Mouse (Mus musculus): ENCODE measurements around the gene Gse1. TPM values are rescaled to one million over a fixed set of nuclear protein-coding genes. Genes with fewer than 3 reads are reported as not detected.
A peak's percentile ranks its signal among the peaks of the same experiment; 100 is the strongest.

The Gse1 gene
- polyA plus RNA-seq, 1 experiment from 2014 or later = 31.3 TPM

DNA sequence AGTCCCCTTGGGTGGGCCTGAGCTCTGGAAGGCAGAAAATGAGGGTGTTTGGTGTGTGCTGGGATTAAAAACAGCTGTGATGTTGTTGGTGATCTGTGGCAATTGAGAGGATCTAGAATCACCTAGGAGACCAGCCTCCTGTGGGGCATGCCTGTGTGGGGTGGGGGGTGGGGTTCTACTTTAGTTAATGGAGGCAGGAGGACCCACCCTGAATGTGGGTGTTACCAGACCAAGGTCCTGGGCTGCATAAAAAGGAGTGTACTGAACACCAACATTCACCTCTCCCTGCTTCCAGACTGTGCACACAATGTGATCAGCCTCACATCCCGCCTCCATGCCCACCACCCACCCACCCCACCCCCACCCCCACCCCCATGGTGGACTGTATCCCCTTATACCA lies 200.9 kb downstream of the Gse1 start:
- Histone ChIP-seq H3K27me3 (no peaks in the 10 kb centered on the region), H3K27ac (replicated peaks) (no peak overlapping the region), H3K4me3 (no peak overlapping the region), H3K9me3 (no peaks in the 10 kb centered on the region), H3K9ac (replicated peaks) (no peak overlapping the region), H3K36me3 (no peaks in the 10 kb centered on the region), H3K4me1 (peaks cover 60% of the 10 kb centered on the region), H3K4me2 (replicated peaks) (no peak overlapping the region)
- ATAC-seq (replicated peaks) = no peak
- 90% methylated on average over 1 of the region's 1 CpGs for WGBS

GRCm38 (mm10) chr8:120431042-120431441 lies 202.8 kb downstream of the Gse1 start:
- Histone ChIP-seq H3K36me3 (no peaks in the 10 kb centered on the region), H3K4me1 (peaks cover 41% of the 10 kb centered on the region), H3K27ac (replicated peaks) (peak overlapping the region; percentile 36; the same call in 1 of the 2 replicates), H3K27me3 (no peaks in the 10 kb centered on the region), H3K4me3 (no peak overlapping the region), H3K9ac (replicated peaks) (no peak overlapping the region), H3K9me3 (no peaks in the 10 kb centered on the region), H3K4me2 (replicated peaks) (no peak overlapping the region)
- WGBS = 63% methylated on average over 12 of the region's 12 CpGs
- no peak; the same call in 1 of the 2 replicates for ATAC-seq (replicated peaks)

- no peak overlapping the region for H3K9ac ChIP-seq (replicated peaks)
- WGBS = 80% methylated on average over 7 of the region's 7 CpGs
Measured at GRCm38 (mm10) chr8:120432438-120432837, 204.2 kb downstream of the Gse1 start.

GRCm38 (mm10) chr8:120433143-120433542 lies 204.9 kb downstream of the Gse1 start:
- Histone ChIP-seq H3K36me3 (no peaks in the 10 kb centered on the region), H3K27me3 (no peaks in the 10 kb centered on the region), H3K4me1 (peaks cover 43% of the 10 kb centered on the region), H3K9ac (replicated peaks) (no peak overlapping the region), H3K4me2 (replicated peaks) (no peak overlapping the region), H3K27ac (replicated peaks) (peak overlapping the region; percentile 76), H3K9me3 (no peaks in the 10 kb centered on the region), H3K4me3 (no peak overlapping the region)
- WGBS = 41% methylated on average over 7 of the region's 7 CpGs
- ATAC-seq (replicated peaks) = no peak

More at GRCm38 (mm10) chr8:120432438-120432837, 204.2 kb downstream of the Gse1 start:
- ATAC-seq (replicated peaks) = no peak
- H3K4me2 ChIP-seq (replicated peaks) = no peak overlapping the region
- no peaks in the 10 kb centered on the region for H3K36me3 ChIP-seq
- peak overlapping the region; percentile 76 for H3K27ac ChIP-seq (replicated peaks)
- H3K4me1 ChIP-seq = peaks cover 39% of the 10 kb centered on the region
- H3K27me3 ChIP-seq = no peaks in the 10 kb centered on the region
- H3K9me3 ChIP-seq = no peaks in the 10 kb centered on the region
- H3K4me3 ChIP-seq = no peak overlapping the region

DNA sequence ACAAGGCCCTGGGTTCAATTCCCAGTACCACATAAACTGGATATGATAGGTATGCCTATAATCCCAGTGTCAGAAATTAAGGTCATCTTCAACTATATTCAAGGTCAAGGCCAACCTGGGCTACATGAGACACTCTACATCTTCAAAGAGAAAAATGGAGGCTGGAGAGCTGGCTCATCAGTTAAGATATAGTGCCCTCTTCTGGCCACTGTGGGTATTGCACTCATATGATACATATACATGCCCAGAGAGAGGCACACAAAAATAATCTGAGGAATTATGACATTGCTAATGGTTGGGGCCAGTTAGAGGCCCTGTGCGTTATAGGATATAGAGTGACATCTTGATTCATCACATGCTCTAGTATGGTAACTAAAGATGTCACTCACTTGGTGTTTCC lies 205.5 kb downstream of the Gse1 start:
- H3K27me3 ChIP-seq = no peaks in the 10 kb centered on the region
- 0 out of 2 replicates have a peak overlapping the region, but pooled peaks have one; percentile 76 for H3K27ac ChIP-seq (replicated peaks)
- H3K9me3 ChIP-seq = no peaks in the 10 kb centered on the region
- WGBS = 95% methylated on average over 1 of the region's 1 CpGs
- no peak for ATAC-seq (replicated peaks)
- no peak overlapping the region for H3K9ac ChIP-seq (replicated peaks)
- H3K4me1 ChIP-seq = peaks cover 49% of the 10 kb centered on the region
- no peak overlapping the region for H3K4me2 ChIP-seq (replicated peaks)
- H3K36me3 ChIP-seq = no peaks in the 10 kb centered on the region
- H3K4me3 ChIP-seq = no peak overlapping the region

GRCm38 (mm10) chr8:120435781-120436180 lies 207.5 kb downstream of the Gse1 start:
- Histone ChIP-seq H3K4me3 (no peak overlapping the region), H3K9me3 (no peaks in the 10 kb centered on the region), H3K4me2 (replicated peaks) (no peak overlapping the region), H3K27me3 (no peaks in the 10 kb centered on the region), H3K36me3 (no peaks in the 10 kb centered on the region), H3K4me1 (peaks cover 65% of the 10 kb centered on the region), H3K9ac (replicated peaks) (no peak overlapping the region), H3K27ac (replicated peaks) (no peak overlapping the region)
- WGBS = 94% methylated on average over 15 of the region's 15 CpGs
- ATAC-seq (replicated peaks) = no peak

DNA sequence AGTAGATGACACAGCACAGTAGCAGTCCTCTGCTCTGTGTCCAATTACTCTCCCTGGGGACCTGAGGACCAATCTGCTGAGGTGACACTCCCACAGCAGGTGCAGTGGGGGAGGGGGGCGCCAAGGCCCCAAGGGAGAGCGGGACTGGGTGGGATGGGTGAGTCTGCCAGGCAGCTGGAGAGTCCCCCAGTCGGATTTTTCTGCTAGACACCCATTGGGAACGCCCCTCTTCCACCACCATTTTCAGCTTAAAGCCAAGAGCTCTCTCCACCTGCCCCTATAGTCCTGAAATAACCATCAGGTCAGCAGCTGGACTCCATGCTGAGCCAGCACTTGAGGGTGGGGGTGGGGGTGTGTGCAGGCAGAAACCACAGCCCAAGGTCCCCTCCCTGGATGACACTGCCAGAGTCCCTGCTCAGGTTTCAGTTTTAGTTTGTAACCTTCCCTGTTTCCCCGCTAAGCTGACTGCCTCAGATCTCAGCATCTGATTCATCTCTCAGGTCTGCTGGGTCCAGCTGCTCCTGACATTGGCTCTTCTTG lies 208.3 kb downstream of the Gse1 start:
- no peaks in the 10 kb centered on the region for H3K9me3 ChIP-seq
- peaks cover 66% of the 10 kb centered on the region for H3K4me1 ChIP-seq
- no peak for ATAC-seq (replicated peaks)
- H3K4me2 ChIP-seq (replicated peaks) = no peak overlapping the region
- H3K27ac ChIP-seq (replicated peaks) = peak overlapping the region; percentile 81
- H3K9ac ChIP-seq (replicated peaks) = no peak overlapping the region
- H3K4me3 ChIP-seq = no peak overlapping the region
- no peaks in the 10 kb centered on the region for H3K36me3 ChIP-seq
- no peaks in the 10 kb centered on the region for H3K27me3 ChIP-seq
- 43% methylated on average over 5 of the region's 5 CpGs for WGBS

GRCm38 (mm10) chr8:120437207-120437606 lies 209.0 kb downstream of the Gse1 start:
- Histone ChIP-seq H3K4me2 (replicated peaks) (no peak overlapping the region), H3K4me1 (peaks cover 72% of the 10 kb centered on the region), H3K9me3 (no peaks in the 10 kb centered on the region), H3K9ac (replicated peaks) (no peak overlapping the region), H3K27ac (replicated peaks) (peak overlapping the region; percentile 81), H3K36me3 (no peaks in the 10 kb centered on the region), H3K27me3 (no peaks in the 10 kb centered on the region), H3K4me3 (no peak overlapping the region)
- WGBS = 74% methylated on average over 1 of the region's 1 CpGs
- ATAC-seq (replicated peaks) = no peak

- no peaks in the 10 kb centered on the region for H3K27me3 ChIP-seq
- H3K27ac ChIP-seq (replicated peaks) = peak overlapping the region; percentile 81
- H3K4me1 ChIP-seq = peaks cover 73% of the 10 kb centered on the region
- peak; percentile 32 for ATAC-seq (replicated peaks)
- no peaks in the 10 kb centered on the region for H3K9me3 ChIP-seq
- no peak overlapping the region for H3K4me2 ChIP-seq (replicated peaks)
- no peak overlapping the region for H3K9ac ChIP-seq (replicated peaks)
- WGBS = 22% methylated on average over 21 of the region's 21 CpGs
- no peaks in the 10 kb centered on the region for H3K36me3 ChIP-seq
- no peak overlapping the region for H3K4me3 ChIP-seq
Measured at GRCm38 (mm10) chr8:120437666-120438395, 209.6 kb downstream of the Gse1 start.

GRCm38 (mm10) chr8:120439309-120439708 lies 211.1 kb downstream of the Gse1 start:
- Histone ChIP-seq H3K9ac (replicated peaks) (0 out of 2 replicates have a peak overlapping the region, but pooled peaks have one; percentile 11), H3K4me3 (no peak overlapping the region), H3K36me3 (no peaks in the 10 kb centered on the region), H3K27ac (replicated peaks) (peak overlapping the region; percentile 81), H3K4me2 (replicated peaks) (peak overlapping the region; percentile 11; the same call in 1 of the 2 replicates), H3K4me1 (peaks cover 68% of the 10 kb centered on the region), H3K9me3 (no peaks in the 10 kb centered on the region), H3K27me3 (no peaks in the 10 kb centered on the region)
- WGBS = 2% methylated on average over 19 of the region's 19 CpGs
- peak; percentile 88 for ATAC-seq (replicated peaks)

GRCm38 (mm10) chr8:120440739-120441138 lies 212.5 kb downstream of the Gse1 start:
- WGBS = 58% methylated on average over 12 of the region's 12 CpGs
- no peak for ATAC-seq (replicated peaks)
- H3K4me2 ChIP-seq (replicated peaks) = no peak overlapping the region

DNA sequence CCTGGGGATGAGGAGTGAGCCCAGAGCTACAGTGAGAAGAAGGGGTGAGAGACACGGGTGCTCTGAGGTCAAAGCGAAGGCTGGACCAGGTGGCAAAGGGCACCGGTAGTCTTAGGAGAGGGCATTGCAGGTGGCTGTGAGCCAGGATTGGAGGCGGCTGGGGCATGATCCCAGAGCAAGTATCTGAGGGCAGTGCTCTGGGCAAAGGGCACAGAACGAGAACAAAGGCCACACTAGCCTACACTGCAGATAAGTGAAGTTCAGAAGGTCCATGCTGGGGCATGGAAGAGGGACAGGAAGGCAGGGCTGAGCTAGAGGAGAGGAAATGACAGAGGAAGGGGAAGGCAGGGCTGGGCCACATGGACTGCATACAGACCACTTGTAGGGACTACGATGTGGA lies 213.4 kb downstream of the Gse1 start:
- Histone ChIP-seq H3K36me3 (no peaks in the 10 kb centered on the region), H3K4me1 (peaks cover 63% of the 10 kb centered on the region), H3K9me3 (no peaks in the 10 kb centered on the region), H3K4me3 (no peak overlapping the region), H3K9ac (replicated peaks) (no peak overlapping the region), H3K4me2 (replicated peaks) (no peak overlapping the region), H3K27ac (replicated peaks) (no peak overlapping the region), H3K27me3 (no peaks in the 10 kb centered on the region)
- 81% methylated on average over 6 of the region's 6 CpGs for WGBS
- ATAC-seq (replicated peaks) = no peak

More at GRCm38 (mm10) chr8:120440739-120441138, 212.5 kb downstream of the Gse1 start:
- Histone ChIP-seq H3K9ac (replicated peaks) (no peak overlapping the region), H3K27me3 (no peaks in the 10 kb centered on the region), H3K4me3 (no peak overlapping the region), H3K4me1 (peaks cover 68% of the 10 kb centered on the region), H3K27ac (replicated peaks) (peak overlapping the region; percentile 81), H3K36me3 (no peaks in the 10 kb centered on the region), H3K9me3 (no peaks in the 10 kb centered on the region)

Data from forebrain, embryonic 15.5 days (tissue).